Mouse (Mus musculus) naive thymus-derived CD4-positive, alpha-beta T cell, adult 2 months (primary cell): ENCODE results near the gene Slc16a10.

ENCODE experiments used
- DNase-seq: peaks from one replicate; pipeline ENCODE4 v3.0.0-alpha.2; 2011; ENCODE audit warnings: low read depth

Slc16a10 gene

DNA sequence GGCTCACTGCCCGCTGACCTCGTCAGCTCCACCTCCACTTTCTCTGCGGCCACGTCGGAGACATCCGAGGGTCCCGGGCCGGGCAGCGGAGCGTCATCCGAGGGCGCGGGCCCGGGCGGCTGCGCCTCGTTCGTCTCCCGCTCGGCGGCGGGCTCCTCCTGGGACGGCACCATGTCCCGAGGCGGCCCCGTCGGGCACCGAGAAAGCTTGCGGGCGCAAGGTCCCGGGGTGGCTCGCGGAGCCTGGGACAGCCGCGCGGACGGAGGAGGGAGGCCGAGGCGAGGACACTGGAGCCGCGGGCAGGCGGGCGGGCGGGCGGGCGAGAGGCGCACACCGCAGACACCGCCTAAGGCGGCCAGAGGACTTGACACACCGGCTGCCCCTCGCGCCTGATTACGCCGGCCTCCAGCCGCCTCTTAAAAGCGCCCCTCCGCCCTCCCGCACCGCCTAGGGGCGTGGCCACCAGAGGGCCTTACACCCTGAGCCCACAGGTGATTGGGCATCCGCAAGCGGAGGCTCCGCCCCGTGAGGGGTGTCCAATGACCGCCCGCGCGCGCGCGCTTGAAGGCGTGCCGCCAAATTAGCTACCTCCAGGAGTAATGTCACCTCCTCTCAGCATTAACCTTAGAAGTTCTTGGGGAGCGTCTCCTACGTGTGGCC, at the start of gene Slc16a10:
Gene Slc16a10 (minus strand): TSS at position 395 of the 660 bp plus-strand sequence.
- DNase-seq, result peak; percentile 97

- no peak for DNase-seq
Observed at GRCm38 (mm10) chr10:40191338-40191979, 49.4 kb upstream of the Slc16a10 start.

GRCm38 (mm10) chr10:40190871-40191270, 48.8 kb upstream of the Slc16a10 start:
- peak; percentile 76 for DNase-seq

DNA sequence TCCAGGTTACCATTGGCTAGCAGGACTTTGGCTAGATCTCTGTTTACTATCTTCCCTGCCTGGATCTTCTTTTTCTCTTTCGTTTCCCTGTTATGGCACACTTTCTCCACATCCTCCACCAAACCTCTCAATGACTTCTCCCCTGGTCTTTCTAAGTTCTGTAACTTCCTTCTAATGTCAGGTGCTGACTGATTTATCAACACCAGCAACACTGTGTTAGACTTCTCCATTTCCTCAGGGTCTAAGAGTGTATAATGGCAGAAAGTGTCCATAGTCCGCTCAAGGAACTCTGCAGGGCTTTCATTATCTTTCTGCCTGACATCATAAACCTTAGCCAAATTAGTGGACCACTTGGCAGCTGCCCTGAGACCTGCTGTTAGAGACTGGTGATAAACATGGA, 47.6 kb upstream of the Slc16a10 start:
- DNase-seq, result no peak

- DNase-seq, result no peak
Observed at GRCm38 (mm10) chr10:40188831-40189230, 46.8 kb upstream of the Slc16a10 start.

DNA sequence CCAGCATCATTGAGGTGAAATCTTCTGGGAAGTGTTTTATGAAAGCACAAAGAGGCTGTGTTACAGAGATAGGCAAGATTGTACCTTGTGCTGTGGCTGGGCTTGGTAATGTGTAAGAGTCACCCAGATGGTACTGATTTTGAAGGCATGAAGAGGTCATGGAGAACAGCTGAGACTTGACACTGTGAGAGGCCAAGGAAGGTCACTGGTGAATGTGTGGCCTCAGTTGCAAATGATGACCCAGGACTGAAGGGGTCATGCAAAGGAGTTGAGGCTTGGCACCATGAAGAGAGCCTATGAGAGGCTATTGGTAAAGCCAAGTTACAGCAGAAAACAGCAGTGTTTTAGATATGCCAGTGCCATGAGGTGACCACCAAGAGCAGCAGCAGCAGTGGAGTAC, 43.9 kb upstream of the Slc16a10 start:
- DNase-seq, result no peak

DNA sequence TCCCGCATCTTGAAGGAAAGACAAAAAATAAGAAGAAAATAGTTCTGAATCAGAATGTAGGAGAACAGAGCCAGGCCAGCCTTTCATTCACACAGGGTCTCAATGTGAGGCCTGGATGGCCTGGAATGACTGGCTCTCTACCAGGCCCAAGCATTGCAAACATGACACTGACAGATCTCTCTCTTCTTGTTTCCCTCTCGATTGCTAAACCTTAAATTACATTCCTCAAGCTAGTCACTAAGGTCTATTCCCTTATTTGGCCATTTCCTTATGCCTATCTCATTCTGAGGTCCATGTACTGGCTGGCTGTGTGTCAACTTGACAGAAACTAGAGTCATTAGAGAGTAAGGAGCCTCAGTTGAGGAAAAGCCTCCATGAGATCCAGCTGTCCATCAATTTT, 38.0 kb upstream of the Slc16a10 start:
- no peak for DNase-seq

- peak; percentile 55 for DNase-seq
Observed at GRCm38 (mm10) chr10:40179142-40179541, 37.1 kb upstream of the Slc16a10 start.

GRCm38 (mm10) chr10:40177323-40177962, 35.4 kb upstream of the Slc16a10 start:
- DNase-seq, result peak; percentile 80

DNA sequence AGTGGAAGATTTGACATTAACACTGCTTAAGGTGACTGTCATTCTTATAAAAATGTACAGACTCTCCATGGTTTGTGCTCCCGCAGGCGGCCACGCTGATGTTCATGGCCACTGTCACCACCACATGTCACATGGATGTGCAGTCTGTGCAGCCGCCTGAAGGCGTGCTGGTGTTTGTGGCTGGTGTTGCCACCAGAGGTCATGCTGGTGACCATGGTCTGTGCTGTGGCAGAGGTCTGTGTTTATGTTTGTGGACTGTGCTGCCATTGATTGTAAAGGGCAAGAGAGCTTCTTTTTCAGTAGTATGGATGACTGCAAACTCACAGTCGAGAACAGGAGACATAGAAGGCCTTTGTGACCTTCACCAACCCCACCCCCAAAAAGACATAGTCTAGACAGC, 30.1 kb upstream of the Slc16a10 start:
- DNase-seq, result no peak

- DNase-seq, result peak; percentile 70
Observed at GRCm38 (mm10) chr10:40171211-40171610, 29.2 kb upstream of the Slc16a10 start.

DNA sequence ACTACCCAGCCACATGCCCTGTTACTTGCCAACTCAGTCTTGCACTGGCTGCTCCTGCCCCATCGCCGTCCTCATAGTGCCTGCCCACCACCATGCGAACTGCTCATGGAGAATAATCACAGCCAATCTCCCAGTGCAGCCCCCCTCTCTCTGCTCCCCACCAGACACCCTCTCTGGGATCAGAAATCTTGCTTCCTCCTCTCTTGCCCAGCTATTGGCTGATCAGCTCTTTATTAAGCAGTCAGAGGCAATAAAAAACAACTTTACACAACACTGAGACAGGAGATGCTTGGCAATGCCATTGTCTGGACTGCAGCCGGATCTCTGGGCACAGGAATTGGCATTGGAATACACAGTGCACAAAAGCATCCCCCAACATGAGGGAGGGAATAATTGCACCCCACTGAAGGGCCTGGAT, 28.1 kb upstream of the Slc16a10 start:
- DNase-seq, result no peak

DNA sequence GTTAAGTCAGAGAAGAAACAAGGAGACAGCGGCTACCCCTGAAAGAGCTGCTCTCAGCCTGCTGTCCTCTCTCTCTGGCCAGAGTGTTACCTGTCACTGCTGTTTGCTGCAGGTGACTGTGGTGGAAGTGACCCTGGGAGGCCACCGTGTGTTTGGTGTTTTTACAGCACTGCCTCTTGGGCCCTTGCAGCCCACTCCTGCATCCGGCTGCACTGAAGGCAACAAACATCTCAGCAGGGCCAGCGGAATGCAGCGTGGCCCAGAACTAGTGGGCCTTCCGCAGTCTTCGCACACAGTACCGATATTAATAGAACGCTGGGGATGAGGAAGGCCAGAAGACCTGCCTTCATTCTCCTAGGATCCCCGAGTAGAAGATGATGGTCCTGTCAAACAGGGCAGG, 27.5 kb upstream of the Slc16a10 start:
- DNase-seq, result no peak

GRCm38 (mm10) chr10:40169088-40169487, 27.0 kb upstream of the Slc16a10 start:
- no peak for DNase-seq

DNA sequence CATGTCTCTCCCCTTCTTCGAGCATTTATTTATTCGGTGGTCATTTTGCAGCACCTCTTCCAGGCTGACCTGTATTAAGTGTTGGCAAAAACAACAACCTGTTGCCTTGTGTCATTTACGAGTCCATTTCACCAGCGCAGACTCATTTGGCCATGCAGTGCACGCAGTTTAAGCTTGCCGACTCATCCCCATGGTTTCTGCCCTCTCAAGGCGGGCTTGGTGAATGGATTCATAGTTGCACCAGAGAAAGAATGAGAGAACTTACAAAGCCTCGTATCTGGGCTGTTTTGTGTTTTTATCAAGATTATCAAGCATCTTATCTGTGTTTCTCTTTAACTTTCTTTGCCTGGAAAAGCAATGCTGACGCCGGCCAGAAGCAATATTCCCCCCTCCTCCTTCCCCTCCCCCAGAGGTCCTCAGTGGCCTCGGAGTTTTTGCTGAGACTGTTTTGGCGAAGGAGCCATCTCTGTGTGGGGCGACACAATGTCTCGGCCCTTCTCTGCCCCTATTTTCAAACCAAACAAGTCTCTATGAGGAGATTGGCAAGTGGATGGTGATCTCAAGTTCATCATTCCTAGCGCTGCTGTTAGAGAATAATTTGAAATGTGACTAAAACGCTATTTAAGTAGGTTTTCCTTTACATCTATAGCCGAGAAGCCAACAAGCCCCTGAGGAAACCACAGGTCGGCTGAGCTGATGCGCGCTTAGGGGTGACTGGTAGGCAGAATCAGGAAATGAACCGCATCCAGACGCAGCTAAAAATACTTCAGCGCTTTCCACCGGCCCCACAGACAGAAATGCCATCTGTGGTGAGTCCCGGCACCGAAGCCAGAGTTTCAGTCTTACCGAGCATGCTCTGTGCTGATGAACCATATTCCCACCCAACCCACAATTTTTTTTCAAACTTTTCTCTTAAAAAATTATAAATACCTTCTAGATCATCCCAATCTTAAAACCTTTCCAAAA, 22.6 kb upstream of the Slc16a10 start:
- DNase-seq, result peak; percentile 77

GRCm38 (mm10) chr10:40163914-40164313, 21.9 kb upstream of the Slc16a10 start:
- DNase-seq, result no peak

DNA sequence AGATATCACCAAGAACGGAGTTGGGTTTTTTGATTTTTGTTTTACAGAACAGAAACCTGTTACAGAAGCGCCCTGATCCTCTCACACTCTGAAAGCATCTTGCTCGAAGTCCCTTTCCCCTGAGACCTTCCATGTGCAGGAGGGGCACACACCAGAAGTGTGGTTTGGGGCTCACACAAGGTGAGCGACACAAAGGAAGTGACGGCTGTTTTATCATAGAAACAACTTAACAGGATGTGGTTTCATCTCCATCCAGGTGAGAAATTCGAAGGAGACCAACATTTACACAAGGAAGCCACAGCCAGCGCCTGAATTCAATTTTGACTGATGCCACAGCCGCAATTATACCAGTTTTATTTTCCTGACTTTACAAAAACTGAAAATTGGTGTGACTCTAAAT, 21.3 kb upstream of the Slc16a10 start:
- DNase-seq, result peak; percentile 84

- DNase-seq, result no peak
Observed at GRCm38 (mm10) chr10:40161701-40162255, 19.7 kb upstream of the Slc16a10 start.

DNA sequence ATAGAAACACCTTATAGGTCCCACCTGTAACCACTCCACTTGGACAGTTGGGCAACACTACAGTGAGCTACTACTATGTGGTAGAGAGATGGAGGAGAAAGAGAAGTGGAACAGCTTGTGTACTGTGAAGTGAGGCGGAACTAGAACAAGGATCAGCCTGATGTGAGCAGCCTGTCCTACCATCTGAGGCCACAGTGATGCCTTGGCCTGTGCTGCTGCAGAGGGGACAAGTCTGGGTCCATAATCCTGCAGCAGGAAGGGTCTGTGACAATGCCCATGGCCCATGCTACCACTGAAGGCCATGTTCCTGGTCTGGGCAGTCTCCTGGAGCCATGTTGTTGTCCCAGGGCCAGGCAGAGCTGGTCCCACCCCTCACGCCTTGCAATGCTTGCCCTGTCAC, 19.2 kb upstream of the Slc16a10 start:
- no peak for DNase-seq

GRCm38 (mm10) chr10:40152550-40152857, 10.4 kb upstream of the Slc16a10 start:
- no peak for DNase-seq

DNA sequence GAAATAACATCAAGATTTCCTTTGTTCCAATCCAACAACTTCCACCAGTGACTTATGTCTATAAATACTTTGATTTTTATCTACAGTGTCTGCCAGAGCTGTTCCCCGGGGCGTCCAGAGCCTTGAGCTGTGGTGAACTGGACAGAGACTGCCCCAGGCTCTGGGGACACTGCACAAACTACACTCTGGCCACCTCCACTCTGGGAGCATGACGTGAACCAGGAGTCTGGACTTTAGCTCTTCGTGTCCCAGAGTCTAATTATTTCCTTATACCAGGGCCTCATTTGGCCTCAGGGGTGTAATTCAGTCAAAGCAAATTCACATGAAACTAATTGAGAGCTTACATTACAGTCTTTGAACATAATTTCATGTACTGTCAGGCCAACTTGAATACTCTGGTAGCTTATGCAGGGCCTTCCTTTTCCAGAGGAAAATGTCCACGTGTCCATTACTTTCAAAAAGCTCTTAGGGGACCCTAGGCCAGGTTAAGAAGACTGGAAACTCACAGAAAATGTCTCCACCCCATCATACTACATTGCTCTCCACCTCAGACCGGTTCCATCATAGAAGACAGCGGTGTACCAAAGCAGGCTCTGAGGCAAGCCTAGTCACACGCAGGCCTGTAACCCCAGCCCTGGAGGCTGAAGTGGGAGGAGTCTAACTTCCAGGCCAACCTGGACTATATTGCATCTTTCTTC, 9.9 kb upstream of the Slc16a10 start:
- DNase-seq, result peak; percentile 36
